Mouse (Mus musculus) midbrain, postnatal 0 days (tissue): ENCODE data around the gene Ms4a8a. TPM values are rescaled to one million over a fixed set of nuclear protein-coding genes. Genes with fewer than 3 reads are reported as not detected.

ENCODE experiments used
- ATAC-seq: fragments of 200-750 bp; cut with Nextera tagmentation; 2 replicates; pipeline ENCODE4 v1.8.0; 2017; ENCODE audit warnings: moderate number of reproducible peaks, mild to moderate bottlenecking, moderate TSS enrichment, moderate library complexity; ENCODE audit not compliant: low FRiP score
- DNase-seq: peaks from one replicate; pipeline ENCODE4 v3.0.0-alpha.2; 2015; ENCODE audit warnings: low spot score
- H3K27ac ChIP-seq: fragments of 300-500 bp; sonication (generic); 2 replicates; pipeline ENCODE4 v1.5.1; 2014; ENCODE audit warnings: low read depth, mild to moderate bottlenecking, low read length, mixed read lengths
- H3K27me3 ChIP-seq: fragments of 300-500 bp; sonication (generic); 2 replicates; pipeline ENCODE4 v1.6.1; 2014; ENCODE audit warnings: low read length, control low read depth, mixed read lengths; ENCODE audit not compliant: insufficient read depth
- H3K36me3 ChIP-seq: fragments of 300-500 bp; sonication (generic); 2 replicates; pipeline ENCODE4 v1.6.1; 2014; ENCODE audit warnings: low read length, control low read depth, mixed read lengths; ENCODE audit not compliant: insufficient read depth
- H3K4me1 ChIP-seq: fragments of 300-500 bp; sonication (generic); 2 replicates; pipeline ENCODE4 v1.6.1; 2014; ENCODE audit warnings: mild to moderate bottlenecking, control low read depth, antibody characterized with exemption, low read length, mixed read lengths; ENCODE audit not compliant: insufficient read depth
- H3K4me2 ChIP-seq: fragments of 300-500 bp; sonication (generic); 2 replicates; pipeline ENCODE4 v1.6.1; 2014; ENCODE audit warnings: low read depth, mild to moderate bottlenecking, low read length, mixed read lengths; ENCODE audit not compliant: poor library complexity, severe bottlenecking
- H3K4me3 ChIP-seq: fragments of 300-500 bp; sonication (generic); 2 replicates; pipeline ENCODE4 v1.5.1; 2014; ENCODE audit warnings: low read depth, mild to moderate bottlenecking, low read length, moderate library complexity
- H3K9ac ChIP-seq: fragments of 300-500 bp; sonication (generic); replicated peaks from 2 replicates; pipeline ENCODE4 v1.6.1; 2014; ENCODE audit warnings: mild to moderate bottlenecking, low read length, moderate library complexity, mixed read lengths; ENCODE audit not compliant: poor library complexity, severe bottlenecking
- H3K9me3 ChIP-seq: fragments of 300-500 bp; sonication (generic); 2 replicates; pipeline ENCODE4 v1.6.1; 2016; ENCODE audit warnings: low read length, control low read depth
- CTCF ChIP-seq: IDR thresholded peaks from 2 replicates; pipeline ENCODE4 v1.5.1; 2016; ENCODE audit warnings: antibody characterized with exemption, mild to moderate bottlenecking
- WGBS: fragments of 180-500 bp; shearing (Covaris S2); extraction: QIAGEN DNeasy Blood & Tissue Kit; methylation state at CpG from one replicate; pipeline ENCODE4 v1.1.7; 2014; 5-methylcytosine and 5-hydroxymethylcytosine counted together
- polyA plus RNA-seq: library from polyadenylated mRNA; unstranded; fragments of >200 nt; fragmentation: Nextera tagmentation; extraction: Ambion mirVana; gene quantifications from 2 replicates; pipeline ENCODE4 v1.2.1, GENCODE M21; 2015
- total RNA-seq: library from RNA; depleted of rRNA; stranded (reverse); fragments of >200 nt; gene quantifications from 2 replicates; pipeline ENCODE4 v1.2.3, GENCODE M21; 2014; rRNA removed

Ms4a8a gene
- total and polyA plus RNA-seq, 2 experiments from 2014 or later = not detected

- H3K27me3 ChIP-seq = no peaks in the 10 kb centered on the region
- peak overlapping the region; percentile 36 for H3K4me3 ChIP-seq
- H3K9me3 ChIP-seq = no peaks in the 10 kb centered on the region
- WGBS = 7% methylated on average over 33 of the region's 40 CpGs
- peak; percentile 95 for ATAC-seq
- H3K9ac ChIP-seq = 0 out of 2 replicates have a peak overlapping the region, but pooled peaks have one; percentile 24
- peak; percentile 58 for DNase-seq
- peak; percentile 69 for TF ChIP-seq CTCF
- no peaks in the 10 kb centered on the region for H3K36me3 ChIP-seq
- H3K4me2 ChIP-seq = peak overlapping the region; percentile 69
- H3K4me1 ChIP-seq = no peaks in the 10 kb centered on the region
- no peak overlapping the region for H3K27ac ChIP-seq
Observed at GRCm38 (mm10) chr19:11044996-11045711, 35.7 kb downstream of the Ms4a8a start.

GRCm38 (mm10) chr19:11044671-11044995 lies 36.3 kb downstream of the Ms4a8a start:
- DNase-seq = no peak
- no peak overlapping the region for H3K27ac ChIP-seq
- TF ChIP-seq CTCF = no peak

GRCm38 (mm10) chr19:11037570-11037969 lies 43.3 kb downstream of the Ms4a8a start:
- Histone ChIP-seq H3K9ac (no peak overlapping the region), H3K9me3 (no peaks in the 10 kb centered on the region), H3K4me1 (no peaks in the 10 kb centered on the region), H3K27ac (no peak overlapping the region), H3K27me3 (no peaks in the 10 kb centered on the region), H3K36me3 (no peaks in the 10 kb centered on the region), H3K4me2 (no peak overlapping the region), H3K4me3 (no peak overlapping the region)
- ATAC-seq (no peak), DNase-seq (no peak)
- TF ChIP-seq CTCF = no peak

More at GRCm38 (mm10) chr19:11044671-11044995, 36.3 kb downstream of the Ms4a8a start:
- H3K9me3 ChIP-seq = no peaks in the 10 kb centered on the region
- H3K4me3 ChIP-seq = peak overlapping the region; percentile 36
- H3K4me1 ChIP-seq = no peaks in the 10 kb centered on the region
- ATAC-seq = peak; percentile 78
- H3K36me3 ChIP-seq = no peaks in the 10 kb centered on the region
- H3K9ac ChIP-seq = 0 out of 2 replicates have a peak overlapping the region, but pooled peaks have one; percentile 24
- 13% methylated on average over 5 of the region's 5 CpGs for WGBS
- H3K4me2 ChIP-seq = peak overlapping the region; percentile 69
- H3K27me3 ChIP-seq = no peaks in the 10 kb centered on the region

- no peaks in the 10 kb centered on the region for H3K27me3 ChIP-seq
Observed at GRCm38 (mm10) chr19:11022382-11022781, 58.5 kb downstream of the Ms4a8a start.

GRCm38 (mm10) chr19:11017891-11018290 lies 63.0 kb downstream of the Ms4a8a start, which contains the start of gene Ms4a18:
TSS of gene Ms4a18 (minus strand) at chr19:11018031.
- ATAC-seq (no peak), DNase-seq (no peak)
- Histone ChIP-seq H3K4me2 (no peak within 1 kb of the TSS), H3K27ac (no peak within 1 kb of the TSS), H3K36me3 (no peaks in the 10 kb centered on the region), H3K9me3 (no peaks in the 10 kb centered on the region), H3K27me3 (no peaks in the 10 kb centered on the region), H3K9ac (no peak within 1 kb of the TSS), H3K4me3 (no peak within 1 kb of the TSS), H3K4me1 (no peaks in the 10 kb centered on the region)
- TF ChIP-seq CTCF = no peak
- WGBS = 88% methylated on average over 3 of the region's 3 CpGs

More at GRCm38 (mm10) chr19:11022382-11022781, 58.5 kb downstream of the Ms4a8a start:
- no peak for TF ChIP-seq CTCF
- DNase-seq (no peak), ATAC-seq (no peak)
- no peak overlapping the region for H3K4me2 ChIP-seq
- no peaks in the 10 kb centered on the region for H3K9me3 ChIP-seq
- no peaks in the 10 kb centered on the region for H3K36me3 ChIP-seq
- H3K4me1 ChIP-seq = no peaks in the 10 kb centered on the region
- no peak overlapping the region for H3K4me3 ChIP-seq
- H3K9ac ChIP-seq = no peak overlapping the region
- H3K27ac ChIP-seq = no peak overlapping the region

Other genes starting within 250 kb of the Ms4a8a start
- 1.3 and 1.7 TPM in 2 replicates for gene Slc15a3, start 241.4 kb downstream of the Ms4a8a start, total RNA-seq
- gene Slc15a3, start 241.4 kb downstream of the Ms4a8a start, polyA plus RNA-seq = 0.33 and 0.56 TPM in 2 replicates
- gene Tmem132a, start 211.2 kb downstream of the Ms4a8a start, total RNA-seq = 403 and 429 TPM in 2 replicates
- gene Tmem132a, start 211.2 kb downstream of the Ms4a8a start, polyA plus RNA-seq = 207 and 213 TPM in 2 replicates
- gene Tmem109, start 199.1 kb downstream of the Ms4a8a start, total RNA-seq = 21.3 and 22.9 TPM in 2 replicates
- 39.2 and 39.3 TPM in 2 replicates for gene Tmem109, start 199.1 kb downstream of the Ms4a8a start, polyA plus RNA-seq
- 281 and 298 TPM in 2 replicates for gene Prpf19, start 185.9 kb downstream of the Ms4a8a start, total RNA-seq
- gene Prpf19, start 185.9 kb downstream of the Ms4a8a start, polyA plus RNA-seq = 37.8 and 38.1 TPM in 2 replicates
- 0.14 and 0.82 TPM in 2 replicates for gene Zp1, start 160.5 kb downstream of the Ms4a8a start, total RNA-seq
- 0.98 and 1.4 TPM in 2 replicates for gene Zp1, start 160.5 kb downstream of the Ms4a8a start, polyA plus RNA-seq
- gene Ptgdr2, start 143.9 kb downstream of the Ms4a8a start, total RNA-seq = 1.0 and 1.4 TPM in 2 replicates
- 0.09 and 0.16 TPM in 2 replicates for gene Ptgdr2, start 143.9 kb downstream of the Ms4a8a start, polyA plus RNA-seq
- gene Ccdc86, start 131.8 kb downstream of the Ms4a8a start, total RNA-seq = 6.5 and 6.7 TPM in 2 replicates
- gene Ccdc86, start 131.8 kb downstream of the Ms4a8a start, polyA plus RNA-seq = 13.1 and 13.5 TPM in 2 replicates
- not detected in 2 replicates for gene Ms4a10, start 106.4 kb downstream of the Ms4a8a start, total RNA-seq
- not detected in 2 replicates for gene Ms4a10, start 106.4 kb downstream of the Ms4a8a start, polyA plus RNA-seq
- not detected in 2 replicates for gene Ms4a15, start 87.9 kb downstream of the Ms4a8a start, total RNA-seq
- 0.09 TPM in 1 of 2 replicates, not detected in the other for gene Ms4a15, start 87.9 kb downstream of the Ms4a8a start, polyA plus RNA-seq
- not detected in 2 replicates for gene Ms4a18, start 63.1 kb downstream of the Ms4a8a start, total RNA-seq
- gene Ms4a18, start 63.1 kb downstream of the Ms4a8a start, polyA plus RNA-seq = not detected in 2 replicates
- not detected in 2 replicates for gene 1700017D01Rik, start 49.8 kb upstream of the Ms4a8a start, total RNA-seq
- gene 1700017D01Rik, start 49.8 kb upstream of the Ms4a8a start, polyA plus RNA-seq = not detected in 2 replicates
- gene 1700025F22Rik, start 84.2 kb upstream of the Ms4a8a start, total RNA-seq = not detected in 2 replicates
- gene 1700025F22Rik, start 84.2 kb upstream of the Ms4a8a start, polyA plus RNA-seq = not detected in 2 replicates
- not detected in 2 replicates for gene Ms4a13, start 115.6 kb upstream of the Ms4a8a start, total RNA-seq
- not detected in 2 replicates for gene Ms4a13, start 115.6 kb upstream of the Ms4a8a start, polyA plus RNA-seq
- not detected in 2 replicates for gene Ms4a12, start 151.3 kb upstream of the Ms4a8a start, total RNA-seq
- gene Ms4a12, start 151.3 kb upstream of the Ms4a8a start, polyA plus RNA-seq = not detected in 2 replicates
- gene Ms4a1, start 185.1 kb upstream of the Ms4a8a start, total RNA-seq = not detected in 2 replicates
- 0.07 TPM in 1 of 2 replicates, not detected in the other for gene Ms4a1, start 185.1 kb upstream of the Ms4a8a start, polyA plus RNA-seq
- not detected in 2 replicates for gene Ms4a5, start 202.8 kb upstream of the Ms4a8a start, total RNA-seq
- gene Ms4a5, start 202.8 kb upstream of the Ms4a8a start, polyA plus RNA-seq = not detected in 2 replicates
- 0.11 TPM in 1 of 2 replicates, not detected in the other for gene Ms4a14, start 233.4 kb upstream of the Ms4a8a start, total RNA-seq
- 0.06 TPM in 1 of 2 replicates, not detected in the other for gene Ms4a14, start 233.4 kb upstream of the Ms4a8a start, polyA plus RNA-seq